Mouse (Mus musculus): ENCODE measurements around the gene C2cd3.

GRCm38 (mm10) chr7:100323721-100324120 lies 48.3 kb upstream of the C2cd3 start:
- no peak for TF ChIP-seq POLR2A (IDR thresholded peaks at IDR 0.05; ENCODE audit: insufficient read length, low read depth)
- TF ChIP-seq POLR2AphosphoS2 (IDR thresholded peaks at IDR 0.05; ENCODE audit: insufficient read length, low read depth): no peak
- no peak for TF ChIP-seq USF1 (IDR thresholded peaks at IDR 0.05; ENCODE audit: low read depth)
- no peak for TF ChIP-seq MAX (IDR thresholded peaks at IDR 0.05; ENCODE audit: low read depth)
- no peak for TF ChIP-seq TCF3 (IDR thresholded peaks at IDR 0.05; ENCODE audit: insufficient read length, low read depth)
- no peak for TF ChIP-seq TCF12 (IDR thresholded peaks at IDR 0.05; ENCODE audit: insufficient read depth, poor library complexity, severe bottlenecking)
- no peak for TF ChIP-seq MYOG (IDR thresholded peaks at IDR 0.05; ENCODE audit: control insufficient read depth in 1 of 3, insufficient read depth in 1 of 3, insufficient read length in 2 of 3, low read depth in 2 of 3)
- no peak for TF ChIP-seq CEBPB (IDR thresholded peaks at IDR 0.05; ENCODE audit: insufficient read depth, poor library complexity, severe bottlenecking)
- no peak for TF ChIP-seq E2F4 (IDR thresholded peaks at IDR 0.05; ENCODE audit: insufficient read depth)
- TF ChIP-seq MYOD1 (IDR thresholded peaks at IDR 0.05; ENCODE audit: control insufficient read depth in 1 of 3, insufficient read length in 2 of 3, low read depth in 2 of 3): no peak
